In the genomic region with DNA sequence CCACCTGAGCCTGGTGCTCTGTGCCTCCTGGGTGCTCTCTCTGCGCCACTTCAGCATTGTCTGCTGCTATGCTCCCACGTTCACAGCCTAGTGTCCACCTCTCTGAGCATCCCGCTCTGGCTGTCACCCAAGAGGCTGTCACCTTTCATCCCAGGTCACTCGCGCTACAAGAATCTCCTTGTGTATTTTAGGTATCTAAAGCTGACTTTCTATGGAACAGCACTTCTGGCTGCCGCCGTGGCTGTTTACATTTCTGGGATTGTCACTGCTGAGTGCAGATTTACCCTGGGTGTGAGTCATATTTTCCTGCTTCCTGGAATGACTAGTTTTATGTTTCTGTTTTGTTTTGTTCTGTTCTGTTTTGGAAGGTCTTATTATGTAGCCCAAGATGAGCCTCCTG, we compare ENCODE assay signal across 14 mouse cellular contexts. TPM values are rescaled to one million over a fixed set of nuclear protein-coding genes. Genes with fewer than 3 reads are reported as not detected.
A peak's percentile ranks its signal among the peaks of the same experiment; 100 is the strongest.
DNase-seq lines count a peak whose midpoint lies in the region; ATAC-seq and TF ChIP-seq lines count a peak whose summit lies in the region.
"Had no signal": no experiment of that assay in that cellular context is flagged by ENCODE, and none has a peak within 500 bp of the region (broad histone marks: within the 10 kb centered on the region; RNA-seq: fewer than 3 reads in every experiment).

No protein-coding gene starts in this region.

- 15% methylated on average over 7 of the region's 7 CpGs for WGBS in heart, embryonic 14.5 days
- 20% methylated on average over 7 of the region's 7 CpGs for WGBS in lung, embryonic 15.5 days

- 0 out of 2 replicates have a peak, but pooled peaks have one; percentile 8 for ATAC-seq in heart, embryonic 14.5 days (ENCODE audit: insufficient number of reproducible peaks, insufficient read depth, low FRiP score, low read depth)
- ATAC-seq in lung, embryonic 15.5 days (ENCODE audit: borderline replicate concordance, extremely low read depth, low FRiP score, low TSS enrichment) = no peak; the same call in 1 of the 2 replicates

- H3K4me2 ChIP-seq in heart, embryonic 14.5 days (ENCODE audit: low read length) = peak overlapping the region; percentile 12; the same call in 1 of the 2 replicates
- H3K4me2 ChIP-seq in lung, embryonic 15.5 days = 0 out of 2 replicates have a peak overlapping the region, but pooled peaks have one; percentile 10
- H3K4me2 ChIP-seq: midbrain, embryonic 12.5 days; neural tube, embryonic 12.5 days had no signal

- intact Hi-C loops in gastrocnemius, adult 2 months (cut with DNase I) = no loop called here

- H3K27ac ChIP-seq in heart, embryonic 14.5 days (replicated peaks in 1 of 2; ENCODE audit: control insufficient read depth in 1 of 2, insufficient read depth in 1 of 2, low read depth in 2 of 2, low read length in 2 of 2) = peak overlapping the region; percentile 66 to 71
- peak overlapping the region; percentile 51; the same call in 1 of the 2 replicates for H3K27ac ChIP-seq in lung, embryonic 15.5 days
- H3K27ac ChIP-seq in gastrocnemius, adult 2 months = no peak overlapping the region
- H3K27ac ChIP-seq: midbrain, embryonic 12.5 days; neural tube, embryonic 12.5 days had no signal

- no peak overlapping the region for H3K4me3 ChIP-seq in heart, embryonic 14.5 days (ENCODE audit: control insufficient read depth in 1 of 2, insufficient read depth in 1 of 2, low read depth in 1 of 2, low read length in 2 of 2)
- H3K4me3 ChIP-seq in lung, embryonic 15.5 days = no peak overlapping the region
- no peak overlapping the region for H3K4me3 ChIP-seq in gastrocnemius, adult 2 months
- H3K4me3 ChIP-seq: midbrain, embryonic 12.5 days; neural tube, embryonic 12.5 days had no signal

- no peaks in the 10 kb centered on the region for H3K27me3 ChIP-seq in heart, embryonic 14.5 days (ENCODE audit: control insufficient read depth, insufficient read depth, low read length)
- no peaks in the 10 kb centered on the region for H3K27me3 ChIP-seq in lung, embryonic 15.5 days
- H3K27me3 ChIP-seq: midbrain, embryonic 12.5 days; neural tube, embryonic 12.5 days had no signal

- no peaks in the 10 kb centered on the region for H3K9me3 ChIP-seq in heart, embryonic 14.5 days (ENCODE audit: control insufficient read depth, low read length)
- H3K9me3 ChIP-seq in lung, embryonic 15.5 days = no peaks in the 10 kb centered on the region
- H3K9me3 ChIP-seq: midbrain, embryonic 12.5 days; neural tube, embryonic 12.5 days had no signal

- H3K9ac ChIP-seq in heart, embryonic 14.5 days (ENCODE audit: low read length) = no peak overlapping the region
- H3K9ac ChIP-seq in lung, embryonic 15.5 days = no peak overlapping the region
- H3K9ac ChIP-seq: midbrain, embryonic 12.5 days; neural tube, embryonic 12.5 days had no signal

- DNase-seq in heart, postnatal 4 days = no peak
- DNase-seq in ovary, postnatal 36 days (ENCODE audit: low spot score) = peak; percentile 3
- no peak for DNase-seq in ovary, adult 18-20 months (ENCODE audit: low spot score)
- DNase-seq in yolk sac, embryonic 10.5 days (ENCODE audit: low spot score) = peak; percentile 62
- no peak for DNase-seq in gastrocnemius, adult 2 months
- DNase-seq in thymus, postnatal 0 days (ENCODE audit: low spot score) = no peak
- DNase-seq: adrenal gland, postnatal 36 days; left cerebral cortex, postnatal 4 days; right cerebral cortex, postnatal 14 days; thymus, adult 2 months had no signal

- no peaks in the 10 kb centered on the region for H3K36me3 ChIP-seq in heart, embryonic 14.5 days (ENCODE audit: control insufficient read depth, insufficient read depth, low read length)
- H3K36me3 ChIP-seq in lung, embryonic 15.5 days = no peaks in the 10 kb centered on the region
- H3K36me3 ChIP-seq: midbrain, embryonic 12.5 days; neural tube, embryonic 12.5 days had no signal

- no peak for TF ChIP-seq CTCF in gastrocnemius, adult 2 months (IDR thresholded peaks at IDR 0.05)

- H3K4me1 ChIP-seq in heart, embryonic 14.5 days (ENCODE audit: control insufficient read depth in 2 of 2, insufficient read depth in 2 of 2, low read length in 2 of 2) = peaks cover 19 to 52% of the 10 kb centered on the region in 2 experiments
- peaks cover 45% of the 10 kb centered on the region for H3K4me1 ChIP-seq in lung, embryonic 15.5 days

RNA-seq across cellular contexts. Expression of gene Map3k4, which starts 21.3 kb away (rescaled TPM):
- polyA plus RNA-seq in heart, embryonic 14.5 days (2014; fragmentation: Nextera tagmentation; extraction: Ambion mirVana) = 34.3 and 39.2 TPM in 2 replicates
- total RNA-seq in heart, postnatal 4 days (2021) = 10 to 100 TPM; 34.4 to 41.5 TPM
- polyA plus RNA-seq in lung, embryonic 15.5 days (2015; fragmentation: Nextera tagmentation; extraction: Ambion mirVana) = 44.3 and 46.1 TPM in 2 replicates
- total RNA-seq in gastrocnemius, adult 2 months (2021) = 10 to 100 TPM; 29.5 to 36.6 TPM
- 33.4 and 41.3 TPM in 2 replicates for polyA plus RNA-seq in thymus, postnatal 0 days (2015; fragmentation: Nextera tagmentation; extraction: Ambion mirVana)

Comparison
In these comparisons a context has a peak if more than half of its experiments do, and no peak if none do; other contexts are left out.
1. DNase-seq: peak in ovary, postnatal 36 days (single experiment) and yolk sac, embryonic 10.5 days (single experiment); none in heart, postnatal 4 days (single experiment), ovary, adult 18-20 months (single experiment), gastrocnemius, adult 2 months (single experiment) and thymus, postnatal 0 days (single experiment).